Mouse (Mus musculus) stomach, embryonic 16.5 days (tissue): Measurements from ENCODE around the gene Pnkp. TPM values are rescaled to one million over a fixed set of nuclear protein-coding genes. Genes with fewer than 3 reads are reported as not detected.
A peak's percentile ranks its signal among the peaks of the same experiment; 100 is the strongest.

Source experiments
- ATAC-seq: fragments of 200-750 bp; cut with Nextera tagmentation; 2 replicates; pipeline ENCODE4 v1.8.0; 2017; ENCODE audit warnings: moderate number of reproducible peaks, moderate TSS enrichment; ENCODE audit not compliant: insufficient read depth, low FRiP score
- H3K27ac ChIP-seq: fragments of 300-500 bp; sonication (generic); 2 replicates; pipeline ENCODE4 v1.5.1; 2014; ENCODE audit warnings: low read length
- H3K27me3 ChIP-seq: fragments of 300-500 bp; sonication (generic); 2 replicates; pipeline ENCODE4 v1.6.1; 2014; ENCODE audit warnings: low read length, control low read depth, mixed read lengths; ENCODE audit not compliant: control insufficient read depth, insufficient read depth
- H3K36me3 ChIP-seq: fragments of 300-500 bp; sonication (generic); 2 replicates; pipeline ENCODE4 v1.6.1; 2014; ENCODE audit warnings: low read length; ENCODE audit not compliant: control insufficient read depth, insufficient read depth
- H3K4me1 ChIP-seq: fragments of 300-500 bp; sonication (generic); 2 replicates; pipeline ENCODE4 v1.6.1; 2014; ENCODE audit warnings: low read length, control low read depth, mixed read lengths; ENCODE audit not compliant: control insufficient read depth, insufficient read depth
- H3K4me2 ChIP-seq: fragments of 300-500 bp; sonication (generic); 2 replicates; pipeline ENCODE4 v1.6.1; 2014; ENCODE audit warnings: low read depth, low read length, mixed read lengths
- H3K4me3 ChIP-seq: fragments of 300-500 bp; sonication (generic); replicated peaks from 2 replicates; pipeline ENCODE4 v1.5.1; 2014; ENCODE audit warnings: mild to moderate bottlenecking, low read length
- H3K9ac ChIP-seq: fragments of 300-500 bp; sonication (generic); 2 replicates; pipeline ENCODE4 v1.6.1; 2014; ENCODE audit warnings: low read length
- H3K9me3 ChIP-seq: fragments of 300-500 bp; sonication (generic); replicated peaks from 2 replicates; pipeline ENCODE4 v1.6.1; 2016; ENCODE audit warnings: low read length, control low read depth; ENCODE audit not compliant: control insufficient read depth
- WGBS: fragments of 180-500 bp; shearing (Covaris S2); extraction: QIAGEN DNeasy Blood & Tissue Kit; methylation state at CpG from one replicate; pipeline ENCODE4 v1.1.7; 2014; 5-methylcytosine and 5-hydroxymethylcytosine counted together
- polyA plus RNA-seq: library from polyadenylated mRNA; unstranded; fragments of >200 nt; fragmentation: Nextera tagmentation; extraction: Ambion mirVana; gene quantifications from 2 replicates; pipeline ENCODE4 v1.2.1, GENCODE M21; 2015

Pnkp gene
- polyA plus RNA-seq, 1 experiment from 2014 or later, result 32.6 TPM

GRCm38 (mm10) chr7:44853596-44854355 is 3.2 kb upstream of the Pnkp start:
- Histone ChIP-seq H3K27me3 (no peaks in the 10 kb centered on the region), H3K9ac (peak overlapping the region; percentile 77), H3K4me3 (peak overlapping the region; percentile 63), H3K4me1 (peaks cover 51% of the 10 kb centered on the region), H3K27ac (peak overlapping the region; percentile 98), H3K36me3 (no peaks in the 10 kb centered on the region), H3K9me3 (no peaks in the 10 kb centered on the region), H3K4me2 (peak overlapping the region; percentile 93)
- 26% methylated on average over 26 of the region's 26 CpGs for WGBS
- no peak for ATAC-seq

GRCm38 (mm10) chr7:44854356-44855031 is 2.4 kb upstream of the Pnkp start:
- H3K4me3 ChIP-seq, result peak overlapping the region; percentile 63
- peaks cover 51% of the 10 kb centered on the region for H3K4me1 ChIP-seq
- H3K36me3 ChIP-seq, result no peaks in the 10 kb centered on the region
- under 1% methylated on average over 45 of the region's 45 CpGs for WGBS
- H3K9me3 ChIP-seq, result no peaks in the 10 kb centered on the region
- peak overlapping the region; percentile 77 for H3K9ac ChIP-seq
- peak overlapping the region; percentile 93 for H3K4me2 ChIP-seq
- ATAC-seq, result peak; percentile 76
- peak overlapping the region; percentile 98 for H3K27ac ChIP-seq
- no peaks in the 10 kb centered on the region for H3K27me3 ChIP-seq

- Histone ChIP-seq H3K4me3 (peak overlapping the region; percentile 63), H3K9me3 (no peaks in the 10 kb centered on the region), H3K4me2 (peak overlapping the region; percentile 93), H3K36me3 (no peaks in the 10 kb centered on the region), H3K27ac (peak overlapping the region; percentile 98), H3K9ac (peak overlapping the region; percentile 77), H3K4me1 (peaks cover 51% of the 10 kb centered on the region), H3K27me3 (no peaks in the 10 kb centered on the region)
- peak; percentile 2; the same call in 1 of the 2 replicates for ATAC-seq
- 43% methylated on average over 10 of the region's 10 CpGs for WGBS
Observed at GRCm38 (mm10) chr7:44855036-44855435, 1.9 kb upstream of the Pnkp start.

- 58% methylated on average over 9 of the region's 9 CpGs for WGBS
- no peaks in the 10 kb centered on the region for H3K9me3 ChIP-seq
- peaks cover 48% of the 10 kb centered on the region for H3K4me1 ChIP-seq
- peak overlapping the region; percentile 92 for H3K4me2 ChIP-seq
- peak overlapping the region; percentile 84 for H3K4me3 ChIP-seq
- no peaks in the 10 kb centered on the region for H3K36me3 ChIP-seq
- H3K27ac ChIP-seq, result peak overlapping the region; percentile 95
- no peaks in the 10 kb centered on the region for H3K27me3 ChIP-seq
- peak overlapping the region; percentile 95; the same call in 1 of the 2 replicates for H3K9ac ChIP-seq
- no peak for ATAC-seq
Observed at GRCm38 (mm10) chr7:44856265-44856916, 548 bp upstream of the Pnkp start.

GRCm38 (mm10) chr7:44857905-44858304 is 966 bp downstream of the Pnkp start:
- peak overlapping the region; percentile 95; the same call in 1 of the 2 replicates for H3K27ac ChIP-seq
- H3K4me3 ChIP-seq, result peak overlapping the region; percentile 84
- H3K9ac ChIP-seq, result peak overlapping the region; percentile 95
- H3K9me3 ChIP-seq, result no peaks in the 10 kb centered on the region
- 26% methylated on average over 8 of the region's 8 CpGs for WGBS
- ATAC-seq, result no peak
- peaks cover 9% of the 10 kb centered on the region for H3K36me3 ChIP-seq
- peaks cover 48% of the 10 kb centered on the region for H3K4me1 ChIP-seq
- H3K27me3 ChIP-seq, result no peaks in the 10 kb centered on the region
- H3K4me2 ChIP-seq, result peak overlapping the region; percentile 92

- Histone ChIP-seq H3K27me3 (no peaks in the 10 kb centered on the region), H3K9ac (no peak overlapping the region), H3K4me3 (no peak overlapping the region), H3K36me3 (peaks cover 27% of the 10 kb centered on the region), H3K27ac (no peak overlapping the region), H3K9me3 (no peaks in the 10 kb centered on the region), H3K4me1 (peaks cover 37% of the 10 kb centered on the region), H3K4me2 (no peak overlapping the region)
- 89% methylated on average over 11 of the region's 11 CpGs for WGBS
- no peak for ATAC-seq
Observed at GRCm38 (mm10) chr7:44859896-44860295, 3.0 kb downstream of the Pnkp start.

- no peaks in the 10 kb centered on the region for H3K9me3 ChIP-seq
- 50% methylated on average over 22 of the region's 22 CpGs for WGBS
- H3K36me3 ChIP-seq, result peaks cover 27% of the 10 kb centered on the region
- ATAC-seq, result 0 out of 2 replicates have a peak, but pooled peaks have one; percentile 15
- no peak overlapping the region for H3K4me2 ChIP-seq
- no peaks in the 10 kb centered on the region for H3K27me3 ChIP-seq
- peak overlapping the region; percentile 42 for H3K9ac ChIP-seq
- peaks cover 38% of the 10 kb centered on the region for H3K4me1 ChIP-seq
- peak overlapping the region; percentile 34 for H3K27ac ChIP-seq
- H3K4me3 ChIP-seq, result no peak overlapping the region
Observed at GRCm38 (mm10) chr7:44860576-44861428, 3.9 kb downstream of the Pnkp start.

GRCm38 (mm10) chr7:44861429-44861816 is 4.5 kb downstream of the Pnkp start:
- 0 out of 2 replicates have a peak overlapping the region, but pooled peaks have one; percentile 42 for H3K9ac ChIP-seq
- no peak overlapping the region for H3K4me2 ChIP-seq
- no peak overlapping the region for H3K4me3 ChIP-seq
- peak overlapping the region; percentile 34; the same call in 1 of the 2 replicates for H3K27ac ChIP-seq
- ATAC-seq, result no peak
- H3K9me3 ChIP-seq, result no peaks in the 10 kb centered on the region
- peaks cover 41% of the 10 kb centered on the region for H3K4me1 ChIP-seq
- 79% methylated on average over 14 of the region's 14 CpGs for WGBS
- peaks cover 27% of the 10 kb centered on the region for H3K36me3 ChIP-seq
- no peaks in the 10 kb centered on the region for H3K27me3 ChIP-seq
